Mouse (Mus musculus): Measurements from ENCODE around the gene Emsy.

Gene Emsy

DNA sequence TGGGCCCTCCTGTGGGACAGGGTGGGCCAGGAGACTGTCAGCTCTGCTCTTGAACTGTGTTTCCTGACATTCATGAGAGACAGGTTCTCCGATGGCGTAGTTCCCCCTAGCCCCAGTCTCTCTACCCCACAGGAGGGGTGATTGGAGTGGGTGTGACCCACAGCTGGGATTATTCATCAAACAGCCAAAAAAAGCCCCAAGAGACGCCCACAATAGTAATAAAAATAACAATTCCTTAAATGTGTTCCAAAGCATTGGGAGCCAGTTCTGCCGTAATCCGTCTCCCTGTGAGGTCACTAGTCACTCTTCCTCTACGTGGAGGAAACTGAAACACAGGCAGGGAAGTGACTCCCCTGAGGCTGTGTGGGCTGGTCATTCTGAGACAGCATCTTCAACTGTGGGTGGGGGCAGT is 113.8 kb downstream of the Emsy start:
- DNase-seq (ENCODE audit: low spot score in 2 of 2), result no peak

DNA sequence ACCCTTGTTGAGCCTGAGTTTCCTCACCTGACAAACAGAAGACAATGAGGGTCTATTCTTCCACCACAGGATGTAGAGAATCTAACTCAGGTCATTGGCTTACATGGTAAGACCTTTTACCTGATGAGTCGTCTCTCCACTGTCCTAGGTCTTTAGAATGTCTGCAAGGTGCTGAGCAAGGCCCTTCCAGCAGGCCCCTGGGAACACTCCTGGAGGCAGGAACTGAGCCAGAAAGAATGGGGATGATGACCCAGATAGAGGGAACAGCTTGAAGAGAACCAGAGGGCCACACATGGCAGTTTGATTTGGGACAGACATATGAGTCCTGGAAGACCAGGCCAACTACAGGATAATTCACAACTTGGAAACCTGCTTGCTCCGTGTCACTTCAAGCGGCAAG is 114.3 kb downstream of the Emsy start:
- DNase-seq (ENCODE audit: low spot score in 2 of 2), result no peak

DNA sequence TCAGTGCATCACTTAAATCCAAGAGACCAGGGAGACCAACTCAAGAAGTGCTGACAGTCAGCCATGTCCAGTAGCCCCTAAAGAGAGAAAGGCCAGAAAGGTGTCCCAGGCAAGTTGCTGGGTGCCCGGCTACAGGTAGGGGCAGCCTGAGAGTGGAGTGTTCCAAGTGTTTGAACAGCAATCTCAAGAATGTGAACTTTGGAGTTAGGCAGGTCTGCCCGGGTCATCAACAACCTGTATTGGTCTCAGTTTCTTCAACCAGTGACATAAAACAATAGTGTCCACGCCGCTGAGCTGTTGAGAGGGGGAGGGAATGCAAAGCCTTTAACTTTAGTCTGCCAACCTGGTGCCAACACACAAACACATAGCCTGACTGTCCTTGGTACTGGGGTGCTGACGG is 115.0 kb downstream of the Emsy start:
- no peak for DNase-seq (ENCODE audit: low spot score in 2 of 2)

DNA sequence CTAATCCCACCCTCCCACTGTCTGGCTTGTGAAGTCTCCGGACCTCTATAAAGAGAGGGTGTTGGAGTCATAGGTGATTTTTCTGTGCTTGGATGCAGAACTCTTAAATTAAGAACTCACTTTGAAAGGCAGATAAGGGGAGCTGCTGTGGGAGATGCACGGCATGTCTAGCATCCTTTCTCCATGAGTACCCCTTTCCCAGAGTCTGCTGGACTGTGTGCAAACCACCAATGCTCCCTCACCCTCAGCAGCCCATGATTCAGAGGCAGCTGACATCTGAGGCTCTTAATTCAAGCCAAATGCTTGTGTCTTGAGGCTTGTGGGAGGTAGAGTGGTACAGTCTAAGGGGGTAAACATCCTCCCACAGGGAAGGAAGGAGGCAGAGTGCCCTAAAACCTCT is 115.7 kb downstream of the Emsy start:
- DNase-seq (ENCODE audit: low spot score in 2 of 2), result no peak

DNA sequence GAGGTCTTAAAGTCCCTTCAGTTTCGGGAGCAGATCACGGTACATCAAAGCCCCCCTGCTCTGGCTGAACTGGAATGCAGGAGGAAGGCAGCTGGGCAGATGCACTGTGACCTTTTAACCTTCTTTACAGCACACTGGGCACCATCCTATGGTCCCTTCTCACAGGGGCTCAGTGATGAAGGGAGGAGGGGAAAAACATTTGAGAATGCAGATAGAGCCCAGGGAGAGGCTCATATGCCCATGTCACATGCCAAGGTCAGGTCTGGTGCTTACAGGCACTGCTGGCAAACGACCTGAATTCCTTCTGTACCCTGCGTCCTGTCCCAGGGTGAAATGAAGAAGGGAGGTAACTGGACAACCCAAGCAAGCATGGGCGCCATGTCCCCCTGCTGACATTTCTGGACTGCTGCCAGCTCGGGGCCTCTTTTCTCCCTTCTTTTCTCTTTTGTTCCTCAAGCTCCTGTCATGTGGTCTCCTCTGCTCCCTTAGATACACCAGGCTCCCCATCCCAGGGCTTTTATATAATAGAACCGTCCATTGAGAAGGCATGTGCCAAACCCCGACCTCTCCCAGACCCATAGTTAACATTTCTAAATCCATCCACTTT is 118.5 kb downstream of the Emsy start:
- DNase-seq (ENCODE audit: low spot score in 2 of 2), result no peak

DNA sequence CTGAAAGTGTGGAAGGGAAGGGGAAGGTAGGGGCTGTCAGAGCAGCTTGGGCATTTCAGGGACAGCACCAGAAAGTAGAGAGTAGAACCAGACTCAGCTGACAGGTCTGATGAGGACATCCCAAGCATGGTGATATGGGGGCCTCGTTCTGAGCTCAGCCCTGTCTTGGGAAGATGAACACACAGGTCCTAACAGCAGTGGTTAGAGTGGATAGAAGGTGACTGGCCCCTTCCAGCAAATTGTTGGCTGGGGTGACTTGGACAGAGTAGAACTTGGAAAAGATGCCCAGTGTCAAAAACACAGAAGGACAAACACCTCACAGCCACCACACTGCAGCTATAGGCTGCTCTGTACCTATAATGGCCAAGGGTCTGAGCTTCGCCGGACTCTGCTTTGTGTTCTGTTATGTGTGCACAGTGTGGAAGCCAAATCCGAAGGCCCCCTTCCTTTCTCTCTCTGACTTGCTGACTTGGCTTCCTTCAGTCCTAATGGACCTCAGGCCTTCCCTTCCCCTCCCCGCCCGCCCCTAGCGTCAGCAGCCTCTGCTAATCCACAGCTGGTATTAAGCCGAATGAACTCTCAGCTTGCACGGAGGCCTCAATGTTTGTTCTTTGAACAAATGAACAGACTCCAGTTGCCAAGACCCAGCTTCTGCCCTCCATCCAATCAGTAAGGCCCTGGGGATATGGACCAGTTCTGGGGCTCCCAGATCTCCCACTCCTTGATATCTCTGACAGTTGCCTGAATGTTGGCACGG is 119.2 kb downstream of the Emsy start:
- no peak for DNase-seq (ENCODE audit: low spot score in 2 of 2)

Data from cerebellum, postnatal 4 days (tissue).